Mouse (Mus musculus) CD8-positive naive resting alpha-beta T cell, adult 2 months (primary cell): ENCODE measurements around the gene Fbxo2.
"Not testable (repeated sequence)": the region's sequence is repeated elsewhere in the genome, so short reads cannot be mapped to it uniquely, and the experiment has no call there.

ENCODE experiments used
- DNase-seq, 2 experiments: peaks; one replicate each; pipeline ENCODE4 v3.0.0; 2022; ENCODE audit warnings: low read depth in 2 of 2, low spot score in 2 of 2

Fbxo2 gene

DNA sequence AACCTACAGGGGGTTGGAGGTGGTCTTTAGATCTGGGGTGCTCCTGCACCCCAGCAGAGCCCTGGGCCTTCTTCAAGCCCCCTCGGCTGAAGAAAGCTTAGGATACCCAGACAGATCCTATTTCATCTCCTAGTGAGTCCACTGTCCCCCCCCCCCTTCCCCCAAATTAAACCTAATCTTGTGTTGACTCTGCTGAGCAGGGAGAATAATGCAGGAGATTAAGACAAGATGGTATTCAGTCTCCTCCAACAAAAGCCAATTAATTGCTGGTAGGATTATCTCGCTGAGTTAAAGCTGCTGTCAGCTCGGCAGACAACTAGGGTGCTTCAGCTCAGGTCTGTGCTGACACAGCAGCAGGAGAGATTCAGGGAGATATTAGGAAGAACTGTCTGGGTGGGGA, 10.8 kb downstream of the Fbxo2 start:
- DNase-seq: no peak

DNA sequence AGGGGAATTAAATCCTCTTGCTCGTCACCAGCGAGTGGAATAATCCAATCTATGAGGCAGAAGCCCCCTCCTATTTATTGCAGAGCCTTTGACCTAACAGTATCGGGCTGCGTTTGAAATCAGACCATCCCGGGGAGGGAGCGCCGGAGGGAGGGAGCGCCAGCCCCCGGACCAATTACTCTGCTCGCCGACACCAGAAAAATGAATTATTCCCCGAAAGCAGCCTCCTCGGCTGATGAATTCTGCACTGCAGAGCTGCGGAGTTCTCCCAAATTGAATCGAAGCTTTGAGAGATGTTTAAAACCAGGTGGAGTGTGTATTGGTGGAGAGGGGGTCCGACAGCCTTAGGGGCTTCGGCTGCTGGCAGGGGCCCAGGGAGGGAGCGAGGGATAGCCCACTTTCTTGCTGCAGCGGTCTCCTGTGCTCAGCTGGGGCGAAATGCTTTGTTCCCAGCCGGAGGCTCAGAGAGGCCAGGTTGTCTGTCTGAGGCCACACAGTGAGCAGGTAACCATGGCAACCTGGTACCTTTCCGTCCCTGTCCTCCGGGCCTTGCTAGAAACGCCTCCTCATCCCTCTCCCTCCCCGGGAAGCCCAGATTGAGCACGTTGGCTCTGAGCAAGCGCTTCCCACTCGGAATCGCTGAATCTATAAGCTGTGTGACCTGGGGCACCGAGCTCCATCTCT, 13.5 kb downstream of the Fbxo2 start:
- DNase-seq: no peak

DNA sequence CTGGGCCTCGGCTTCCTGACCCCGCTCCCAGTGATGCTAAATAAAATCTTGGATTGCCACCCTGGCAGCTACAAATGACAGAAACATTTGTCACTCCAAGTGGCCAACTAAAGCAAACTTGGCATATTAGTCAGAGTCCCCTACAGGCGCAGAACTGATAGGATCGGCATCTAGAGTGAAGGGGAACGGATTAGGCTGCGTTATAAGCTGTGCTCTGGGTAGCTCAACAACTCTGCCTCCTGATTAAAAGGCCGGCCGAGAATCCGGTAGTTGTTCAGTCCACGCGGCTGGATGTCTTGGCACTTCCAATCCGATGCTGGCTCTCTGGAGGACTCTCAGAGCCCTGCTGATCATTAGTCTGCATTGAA, 14.1 kb downstream of the Fbxo2 start:
- no peak for DNase-seq

DNA sequence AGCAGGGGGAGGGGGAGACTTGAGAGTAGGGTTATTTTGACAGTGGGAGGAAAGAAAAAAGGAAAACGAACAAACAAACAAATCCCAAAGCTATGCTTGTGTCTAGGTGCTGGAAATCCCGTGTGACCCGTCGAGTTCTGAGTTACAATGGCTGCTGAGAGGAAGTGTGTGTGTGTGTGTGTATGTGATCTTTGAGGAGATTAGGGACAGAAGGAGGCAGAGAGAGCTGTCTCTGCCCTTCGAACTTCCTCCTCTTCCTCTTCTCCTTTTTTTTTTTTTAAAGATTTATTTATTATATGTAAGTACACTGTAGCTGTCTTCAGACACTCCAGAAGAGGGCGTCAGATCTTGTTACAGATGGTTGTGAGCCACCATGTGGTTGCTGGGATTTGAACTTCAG, 16.2 kb downstream of the Fbxo2 start:
- DNase-seq: not testable (repeated sequence)

DNA sequence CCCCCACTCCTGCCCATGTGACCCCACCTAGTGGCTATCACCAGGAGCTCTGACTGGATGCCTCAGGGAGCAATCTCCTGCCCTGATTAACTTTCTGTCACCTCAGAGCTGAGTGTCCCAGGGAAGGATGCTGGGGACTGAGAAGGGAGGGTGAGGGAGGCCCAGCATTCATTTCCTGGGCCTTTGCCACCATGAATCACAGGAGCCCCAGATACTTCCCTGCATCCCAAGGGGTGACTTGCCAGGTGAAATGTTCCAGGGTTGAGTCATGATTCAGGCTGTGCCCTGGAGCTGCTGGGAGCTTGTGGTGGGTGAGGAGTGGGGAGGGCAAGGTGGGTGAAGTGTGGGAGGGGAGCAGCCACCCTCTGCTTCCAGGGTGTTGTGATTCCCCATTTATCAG, 17.3 kb downstream of the Fbxo2 start:
- no peak for DNase-seq

DNA sequence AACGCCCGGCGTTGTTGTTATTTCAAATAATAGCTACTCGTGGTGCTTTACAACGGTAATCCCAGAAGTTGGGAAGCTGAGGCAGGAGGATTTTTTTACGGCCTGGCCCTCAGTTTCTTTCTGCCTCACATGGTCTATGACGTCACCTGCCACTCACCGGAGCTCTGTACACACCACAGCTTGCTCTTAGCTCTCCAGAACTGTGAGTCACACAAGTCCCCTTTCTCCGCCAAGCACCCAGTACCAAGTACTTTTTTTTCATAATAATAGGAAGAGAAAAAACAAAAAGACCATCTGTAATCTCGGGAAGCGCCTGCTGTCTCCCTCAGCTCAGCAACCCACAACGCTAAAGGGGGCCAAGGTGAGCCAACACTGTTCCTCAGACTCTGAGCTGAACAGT, 21.1 kb downstream of the Fbxo2 start:
- DNase-seq: no peak

DNA sequence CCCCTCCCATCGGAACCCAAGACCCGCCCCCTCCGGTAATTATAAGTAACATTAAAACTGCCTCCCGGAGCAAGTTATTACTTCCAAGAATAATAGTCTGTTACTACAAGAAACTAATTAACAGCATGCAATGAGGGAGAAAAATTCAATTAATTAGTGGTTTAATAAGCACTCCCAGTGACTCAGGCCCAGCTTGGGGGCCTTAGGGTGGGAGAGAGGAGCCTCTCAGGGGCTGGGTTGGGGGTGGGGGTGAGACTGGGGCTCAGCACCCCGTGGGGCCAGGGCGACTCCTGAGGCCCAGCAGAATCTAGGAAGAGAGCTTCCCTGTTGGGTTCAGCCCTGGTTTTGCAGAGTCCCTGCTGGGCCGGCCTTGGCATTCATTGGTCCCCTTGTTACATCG, 21.9 kb downstream of the Fbxo2 start:
- DNase-seq: no peak

DNA sequence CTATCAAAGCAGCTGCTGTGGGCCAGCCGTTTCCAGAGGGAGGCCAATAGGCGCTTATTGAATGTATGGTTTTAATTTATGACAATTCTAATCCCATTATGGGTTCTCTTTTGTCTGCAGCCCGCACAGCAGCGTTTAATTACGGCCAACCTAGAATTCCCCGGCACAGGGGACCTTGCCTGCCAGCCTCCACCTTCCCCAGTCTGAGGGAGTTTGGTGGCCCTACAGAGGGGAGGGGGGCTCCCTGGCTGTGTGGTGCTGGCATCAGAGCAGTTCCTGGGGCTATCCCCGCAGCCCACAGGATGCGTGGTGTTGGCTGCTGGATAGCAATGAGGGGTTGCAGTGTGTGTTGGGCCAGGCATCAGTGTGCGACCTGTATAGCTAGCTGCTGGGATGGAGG, 24.1 kb downstream of the Fbxo2 start:
- DNase-seq: no peak

DNA sequence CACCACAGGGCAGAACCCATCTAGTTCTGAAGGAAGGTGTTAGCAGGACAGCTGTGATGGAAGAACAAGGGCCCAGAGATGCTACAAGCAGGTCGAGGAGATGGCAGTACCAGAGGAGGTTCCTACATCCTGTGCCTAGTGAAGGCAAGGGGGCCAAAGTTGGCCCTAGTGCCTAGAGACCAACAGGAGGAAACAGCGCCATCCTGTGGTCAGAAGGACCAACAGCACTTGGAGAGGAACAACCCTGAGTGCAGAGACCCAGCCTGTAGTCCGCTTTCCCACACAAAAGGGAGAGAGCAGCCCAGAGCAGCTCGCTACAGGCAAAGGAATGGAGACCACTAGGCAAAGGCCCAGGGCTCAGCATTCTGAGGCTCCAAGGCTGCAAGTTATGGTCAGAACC, 25.4 kb downstream of the Fbxo2 start:
- DNase-seq: no peak

DNA sequence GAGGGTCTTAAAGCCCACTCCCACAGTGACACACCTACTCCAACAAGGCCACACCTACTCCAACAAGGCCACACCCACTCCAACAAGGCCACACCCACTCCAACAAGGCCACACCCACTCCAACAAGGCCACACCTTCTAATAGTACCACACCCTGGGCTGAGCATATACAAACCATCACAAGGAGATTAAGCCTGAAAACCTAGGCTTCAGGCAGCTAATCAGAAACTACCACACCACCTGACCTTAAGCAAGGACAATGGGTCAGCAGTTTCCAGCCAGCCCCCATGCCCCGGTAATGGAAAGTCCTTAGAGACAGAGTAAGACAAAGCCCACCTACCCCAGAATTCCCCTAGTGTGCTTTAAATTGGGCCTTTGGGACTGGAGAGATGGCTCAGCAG, 28.3 kb downstream of the Fbxo2 start:
- not testable (repeated sequence) for DNase-seq

DNA sequence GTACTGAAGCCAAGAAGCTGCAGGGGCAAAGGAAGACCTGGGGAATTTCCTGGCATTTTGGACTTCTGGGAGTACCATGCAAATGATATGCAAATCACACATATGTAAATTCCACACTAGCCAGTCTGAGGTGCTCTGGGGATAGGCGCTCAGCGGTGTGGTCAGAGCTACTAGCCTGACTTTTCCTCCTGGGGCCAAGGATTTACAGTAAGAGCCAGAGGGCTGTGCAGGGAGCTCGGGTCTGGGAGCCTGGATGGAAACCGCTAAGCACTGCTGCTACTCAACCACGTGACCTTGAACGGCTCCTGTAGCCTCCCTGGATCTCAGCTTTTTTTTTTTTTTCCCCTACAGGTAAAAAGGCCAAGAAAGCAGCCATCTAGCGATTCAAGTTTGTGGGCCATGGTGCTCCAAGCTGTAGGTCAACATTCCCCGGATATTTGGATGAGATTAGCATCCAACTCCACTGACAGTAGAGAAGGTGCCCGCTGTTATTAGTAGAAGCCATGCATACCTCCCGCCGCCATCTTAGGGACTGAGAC, 32.4 kb downstream of the Fbxo2 start:
- no peak for DNase-seq

DNA sequence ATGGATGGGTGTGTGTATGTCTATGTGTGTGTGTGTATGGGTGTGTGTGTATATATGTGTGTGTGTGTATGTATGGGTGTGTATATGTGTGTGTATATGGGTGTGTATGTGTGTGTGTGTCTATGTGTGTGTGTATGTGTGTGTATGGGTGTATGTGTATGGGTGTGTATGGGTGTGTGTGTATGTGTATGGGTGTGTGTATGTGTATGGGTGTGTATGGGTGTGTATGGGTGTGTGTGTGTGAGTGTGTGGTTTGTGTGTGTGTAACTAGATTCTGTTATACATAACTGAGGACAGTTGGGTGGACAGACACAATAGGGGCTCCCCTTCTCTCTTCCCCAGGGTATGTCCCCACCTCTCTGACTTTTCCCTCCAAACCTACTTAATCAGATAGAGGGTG, 34.0 kb downstream of the Fbxo2 start:
- DNase-seq: no peak

DNA sequence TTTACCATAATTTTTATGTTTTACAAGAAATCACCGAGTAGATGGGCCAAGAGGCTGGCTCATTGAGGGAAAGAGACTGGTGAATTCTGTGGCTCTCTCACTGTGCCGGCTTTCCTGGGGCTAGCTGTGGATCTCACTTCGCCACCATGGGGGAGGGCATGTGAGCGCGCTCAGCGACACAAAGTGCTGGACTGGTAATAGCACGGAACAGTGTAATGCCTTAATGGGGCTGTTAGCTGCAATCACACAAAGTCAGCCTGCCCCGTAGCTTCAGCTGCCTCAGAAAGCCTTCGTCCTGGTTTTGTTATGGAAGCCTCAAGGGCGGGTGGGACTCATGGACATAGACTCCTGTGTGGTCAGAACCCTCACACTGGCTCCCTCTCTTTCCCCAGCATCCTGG, 38.3 kb downstream of the Fbxo2 start:
- no peak for DNase-seq

DNA sequence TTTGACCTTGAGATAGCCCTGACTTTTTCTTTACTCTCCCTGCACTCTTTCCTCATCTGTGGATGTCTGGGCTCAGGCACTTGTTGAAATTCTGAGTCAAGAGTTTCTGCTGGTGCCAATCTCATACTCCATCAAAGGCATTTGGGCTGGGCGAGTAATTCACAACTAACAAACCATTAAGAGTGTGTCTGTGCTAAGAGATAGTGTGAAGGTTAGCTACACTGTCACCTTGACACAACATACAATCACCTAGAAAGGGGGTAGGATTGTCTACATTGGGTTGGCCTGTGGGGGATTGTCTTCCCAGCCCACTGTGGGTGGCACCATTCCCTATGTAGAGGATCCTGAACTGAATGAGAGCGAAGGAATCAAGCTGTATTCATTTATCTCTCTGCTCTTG, 43.1 kb downstream of the Fbxo2 start:
- DNase-seq: no peak

DNA sequence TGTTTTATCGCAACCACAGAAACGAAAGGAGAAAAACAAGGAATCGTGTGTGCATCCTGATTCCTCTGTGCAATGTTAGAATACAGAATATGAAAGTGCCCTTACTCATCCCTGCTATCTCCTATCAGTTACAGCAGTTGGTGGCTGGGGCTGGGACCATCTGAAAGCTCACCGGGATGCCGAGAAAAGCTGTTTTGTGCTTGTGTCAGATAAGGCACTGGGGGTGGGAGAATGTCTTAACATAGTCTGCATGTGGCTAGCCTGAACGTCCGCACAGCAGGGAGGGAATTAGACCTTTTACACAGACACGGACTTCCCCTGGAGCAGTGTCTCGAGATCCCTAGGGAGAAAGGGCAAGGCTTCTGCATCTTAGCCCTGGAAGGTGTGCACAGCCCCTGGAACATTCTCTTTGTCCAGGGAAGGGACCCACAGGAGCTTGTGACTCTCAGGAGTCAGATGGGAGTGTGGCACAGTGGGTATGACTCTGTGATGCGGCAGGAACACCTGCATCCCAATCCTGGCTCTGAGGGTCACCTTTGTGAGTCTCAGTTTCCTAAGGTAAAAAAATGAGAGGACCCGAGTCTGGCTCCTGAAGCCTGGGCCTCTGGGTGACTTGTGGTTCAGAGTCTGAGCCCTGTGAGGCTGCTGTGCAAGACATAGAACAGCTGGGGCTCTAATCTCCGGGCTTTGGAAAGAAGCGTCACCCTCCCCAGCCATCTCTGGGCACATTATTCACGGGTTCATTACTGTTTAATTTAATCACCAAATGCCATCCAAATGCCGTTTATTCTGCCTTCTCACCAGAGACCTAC, 43.8 kb downstream of the Fbxo2 start:
- no peak for DNase-seq

DNA sequence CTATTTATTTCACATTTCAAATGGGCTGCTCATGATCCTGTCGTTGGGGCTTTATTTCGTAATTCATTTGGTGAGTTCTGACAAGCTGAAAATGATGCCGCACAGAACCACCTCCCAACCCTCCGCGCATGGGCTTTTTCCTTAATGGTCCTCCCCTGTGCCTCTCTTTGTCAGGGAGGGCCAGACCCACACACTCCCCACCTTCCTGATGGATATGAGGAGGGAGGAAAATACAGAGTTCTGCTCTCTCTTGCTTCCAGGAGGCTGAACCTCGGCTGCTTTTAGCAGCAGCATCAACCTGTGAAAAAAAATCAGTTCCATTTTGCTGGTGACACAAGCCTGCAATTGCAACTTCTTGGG, 44.4 kb downstream of the Fbxo2 start:
- DNase-seq: no peak

DNA sequence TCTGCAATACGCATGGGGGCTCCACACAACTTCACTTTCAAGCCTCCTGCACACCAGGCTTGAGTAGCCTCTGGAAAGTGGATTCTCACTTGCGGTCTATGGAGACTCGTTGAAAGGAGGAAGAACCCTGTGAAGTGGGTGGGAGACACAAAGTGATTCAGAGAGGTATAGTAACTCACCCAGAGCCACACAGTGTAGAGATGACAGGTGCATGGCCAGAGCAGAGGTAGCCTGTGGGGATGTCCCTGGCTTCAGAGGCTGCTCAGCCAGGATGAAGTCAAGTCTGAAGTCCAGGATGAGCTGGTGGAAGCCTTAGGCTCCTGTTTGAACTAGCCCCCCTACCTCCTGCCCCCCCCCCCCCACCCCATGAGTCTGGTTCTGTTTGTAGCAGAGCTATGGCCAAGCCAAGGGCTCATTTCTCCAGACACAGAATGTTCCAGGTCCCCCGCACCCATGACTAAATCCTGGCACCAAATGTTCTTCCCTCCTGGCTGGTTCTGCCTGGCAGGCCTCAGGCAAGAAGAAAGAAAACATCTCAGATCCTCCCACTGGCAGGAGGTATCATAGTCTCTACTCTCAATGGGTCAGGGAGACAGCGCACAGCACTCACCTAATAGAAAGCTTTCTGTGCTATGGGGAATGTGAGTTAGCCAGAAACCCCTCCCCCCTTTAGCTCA, 54.2 kb downstream of the Fbxo2 start:
- DNase-seq: no peak

DNA sequence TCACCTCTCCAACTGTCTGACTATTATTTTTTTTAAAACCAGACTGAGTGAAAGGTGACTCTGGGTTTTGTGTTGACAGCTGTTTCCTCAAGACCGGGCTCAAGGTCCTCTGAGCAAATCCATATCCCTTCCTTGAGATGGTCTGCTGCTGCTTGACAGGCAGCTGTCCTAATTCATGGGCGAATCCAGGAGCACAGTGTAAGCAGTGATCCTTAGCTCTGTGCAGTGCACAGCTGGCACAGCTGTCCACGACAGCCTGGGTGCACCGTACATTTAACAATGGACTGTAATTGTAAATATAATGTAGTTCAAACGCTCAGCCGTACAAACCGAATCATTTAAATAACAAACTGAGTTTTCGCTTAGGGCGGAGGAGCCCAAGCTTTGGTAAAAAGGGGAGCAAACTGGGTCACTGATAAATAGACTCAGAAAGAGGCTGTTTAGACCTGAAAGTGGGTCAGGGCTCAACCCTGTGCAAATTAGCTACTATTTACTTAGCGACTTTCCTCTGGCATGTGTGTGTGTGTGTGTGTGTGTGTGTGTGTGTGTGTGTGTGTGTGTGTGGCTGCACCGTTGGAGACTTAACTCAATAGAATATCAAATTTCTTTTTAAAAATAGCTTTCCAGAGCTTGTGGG, 55.0 kb downstream of the Fbxo2 start:
- no peak for DNase-seq
